Mouse (Mus musculus) kidney, adult 2 months (tissue): ENCODE results near the gene D17Wsu92e. TPM values are rescaled to one million over a fixed set of nuclear protein-coding genes. Genes with fewer than 3 reads are reported as not detected.

Experiments used
- DNase-seq: peaks from one replicate; pipeline ENCODE4 v3.0.0; 2021
- H3K27ac ChIP-seq: fragments of 200-500 bp; 2 replicates; pipeline ENCODE4 v1.5.1; 2012; ENCODE audit warnings: low read depth, low read length, control low read depth, inconsistent platforms; ENCODE audit not compliant: insufficient read depth
- H3K27me3 ChIP-seq: fragments of 200-500 bp; replicated peaks from 2 replicates; pipeline ENCODE4 v1.6.1; 2012; ENCODE audit warnings: mild to moderate bottlenecking, moderate library complexity, low read length, inconsistent platforms; ENCODE audit not compliant: control insufficient read depth, insufficient read depth
- H3K36me3 ChIP-seq: fragments of 200-500 bp; 2 replicates; pipeline ENCODE4 v1.6.1; 2012; ENCODE audit warnings: mild to moderate bottlenecking, moderate library complexity, low read length, inconsistent platforms; ENCODE audit not compliant: control insufficient read depth, insufficient read depth
- H3K4me1 ChIP-seq: fragments of 200-500 bp; 2 replicates; pipeline ENCODE4 v1.6.1; 2011; ENCODE audit warnings: low read length; ENCODE audit not compliant: control insufficient read depth, insufficient read depth
- H3K4me3 ChIP-seq: fragments of 200-500 bp; 2 replicates; pipeline ENCODE4 v1.5.1; 2011; ENCODE audit warnings: mild to moderate bottlenecking, low read depth, low read length, control low read depth; ENCODE audit not compliant: insufficient read depth
- CTCF ChIP-seq: fragments of 200-500 bp; conservative IDR thresholded peaks from 2 replicates; pipeline ENCODE4 v1.5.1; 2011; ENCODE audit warnings: low read depth, mild to moderate bottlenecking, control low read depth, low read length, moderate library complexity, mixed read lengths; ENCODE audit not compliant: insufficient read depth, insufficient read length
- POLR2A ChIP-seq: fragments of 200-500 bp; IDR thresholded peaks from one replicate; pipeline ENCODE4 v1.6.1; 2011; ENCODE audit warnings: low read depth, low read length, control low read depth
- WGBS: fragments of 180-500 bp; shearing (Covaris S2); methylation state at CpG from one replicate; pipeline ENCODE4 v1.1.7; 2018; 5-methylcytosine and 5-hydroxymethylcytosine counted together
- polyA plus RNA-seq: library from polyadenylated mRNA; depleted of rRNA; stranded (reverse); fragments of >200 nt; gene quantifications from 2 replicates; pipeline ENCODE4 v1.2.3, GENCODE M21; 2012

D17Wsu92e gene
- polyA plus RNA-seq, 1 experiment, result 189 TPM

GRCm38 (mm10) chr17:27768817-27769542 lies 51.5 kb downstream of the D17Wsu92e start:
- H3K27me3 ChIP-seq, result no peaks in the 10 kb centered on the region
- no peak for TF ChIP-seq POLR2A
- TF ChIP-seq CTCF, result peak; percentile 89
- no peak overlapping the region for H3K27ac ChIP-seq
- H3K4me1 ChIP-seq, result no peaks in the 10 kb centered on the region
- peak; percentile 54 for DNase-seq
- WGBS, result 78% methylated on average over 8 of the region's 8 CpGs
- H3K36me3 ChIP-seq, result no peaks in the 10 kb centered on the region
- H3K4me3 ChIP-seq, result no peak overlapping the region

GRCm38 (mm10) chr17:27767543-27767942 lies 52.9 kb downstream of the D17Wsu92e start:
- H3K36me3 ChIP-seq, result no peaks in the 10 kb centered on the region
- H3K27me3 ChIP-seq, result no peaks in the 10 kb centered on the region
- no peak for DNase-seq
- no peak for TF ChIP-seq POLR2A
- H3K27ac ChIP-seq, result no peak overlapping the region
- no peaks in the 10 kb centered on the region for H3K4me1 ChIP-seq
- no peak overlapping the region for H3K4me3 ChIP-seq
- WGBS, result 85% methylated on average over 12 of the region's 12 CpGs

- Histone ChIP-seq H3K4me1 (no peaks in the 10 kb centered on the region), H3K36me3 (no peaks in the 10 kb centered on the region), H3K27ac (no peak overlapping the region), H3K27me3 (no peaks in the 10 kb centered on the region), H3K4me3 (no peak overlapping the region)
- no peak for TF ChIP-seq CTCF
- TF ChIP-seq POLR2A, result no peak
- WGBS, result 76% methylated on average over 5 of the region's 5 CpGs
- DNase-seq, result no peak
Observed at GRCm38 (mm10) chr17:27767120-27767519, 53.3 kb downstream of the D17Wsu92e start.

- Histone ChIP-seq H3K4me3 (no peak overlapping the region), H3K36me3 (no peaks in the 10 kb centered on the region), H3K27ac (no peak overlapping the region), H3K4me1 (no peaks in the 10 kb centered on the region), H3K27me3 (no peaks in the 10 kb centered on the region)
- no peak for DNase-seq
- TF ChIP-seq POLR2A (no peak), CTCF (no peak)
- 97% methylated on average over 6 of the region's 6 CpGs for WGBS
Observed at GRCm38 (mm10) chr17:27765066-27765465, 55.4 kb downstream of the D17Wsu92e start.

- Histone ChIP-seq H3K27ac (no peak overlapping the region), H3K4me1 (no peaks in the 10 kb centered on the region), H3K36me3 (no peaks in the 10 kb centered on the region), H3K4me3 (no peak overlapping the region), H3K27me3 (no peaks in the 10 kb centered on the region)
- TF ChIP-seq CTCF (0 out of 2 replicates have a peak, but pooled peaks have one; percentile 15), POLR2A (no peak)
- 98% methylated on average over 2 of the region's 2 CpGs for WGBS
- no peak for DNase-seq
Observed at GRCm38 (mm10) chr17:27764453-27764852, 56.0 kb downstream of the D17Wsu92e start.

- no peak for DNase-seq
- no peak for TF ChIP-seq CTCF
- Histone ChIP-seq H3K36me3 (no peaks in the 10 kb centered on the region), H3K27ac (no peak overlapping the region), H3K4me3 (no peak overlapping the region), H3K4me1 (no peaks in the 10 kb centered on the region), H3K27me3 (no peaks in the 10 kb centered on the region)
- WGBS, result 88% methylated on average over 11 of the region's 11 CpGs
Observed at GRCm38 (mm10) chr17:27762884-27763283, 57.6 kb downstream of the D17Wsu92e start.

GRCm38 (mm10) chr17:27761639-27762336 lies 58.7 kb downstream of the D17Wsu92e start:
- H3K4me1 ChIP-seq, result no peaks in the 10 kb centered on the region
- WGBS, result 32% methylated on average over 9 of the region's 9 CpGs
- peak; percentile 65 for DNase-seq
- TF ChIP-seq POLR2A (no peak), CTCF (peak; percentile 82)
- H3K4me3 ChIP-seq, result no peak overlapping the region
- H3K27ac ChIP-seq, result no peak overlapping the region
- no peaks in the 10 kb centered on the region for H3K27me3 ChIP-seq
- no peaks in the 10 kb centered on the region for H3K36me3 ChIP-seq
